Mouse (Mus musculus) intestine, embryonic 15.5 days (tissue): ENCODE measurements around the gene Nfic. TPM values are rescaled to one million over a fixed set of nuclear protein-coding genes. Genes with fewer than 3 reads are reported as not detected.
A peak's percentile ranks its signal among the peaks of the same experiment; 100 is the strongest.

Experiments
- ATAC-seq: fragments of 200-750 bp; cut with Nextera tagmentation; 2 replicates; pipeline ENCODE4 v1.8.0; 2017; ENCODE audit warnings: moderate TSS enrichment, moderate library complexity
- H3K27ac ChIP-seq: fragments of 300-500 bp; sonication (generic); 2 replicates; pipeline ENCODE4 v1.5.1; 2015; ENCODE audit warnings: mild to moderate bottlenecking, inconsistent platforms
- H3K27me3 ChIP-seq: fragments of 300-500 bp; sonication (generic); replicated peaks from 2 replicates; pipeline ENCODE4 v1.6.1; 2015; ENCODE audit warnings: inconsistent platforms
- H3K36me3 ChIP-seq: fragments of 300-500 bp; sonication (generic); 2 replicates; pipeline ENCODE4 v1.6.1; 2015; ENCODE audit warnings: inconsistent platforms
- H3K4me1 ChIP-seq: fragments of 300-500 bp; sonication (generic); replicated peaks from 2 replicates; pipeline ENCODE4 v1.6.1; 2015; ENCODE audit warnings: inconsistent platforms
- H3K4me2 ChIP-seq: fragments of 300-500 bp; sonication (generic); replicated peaks from 2 replicates; pipeline ENCODE4 v1.6.1; 2015; ENCODE audit warnings: mild to moderate bottlenecking, inconsistent platforms
- H3K4me3 ChIP-seq: fragments of 300-500 bp; sonication (generic); replicated peaks from 2 replicates; pipeline ENCODE4 v1.5.1; 2015; ENCODE audit warnings: inconsistent platforms
- H3K9ac ChIP-seq: fragments of 300-500 bp; sonication (generic); 2 replicates; pipeline ENCODE4 v1.6.1; 2015; ENCODE audit warnings: inconsistent platforms
- H3K9me3 ChIP-seq: fragments of 300-500 bp; sonication (generic); 2 replicates; pipeline ENCODE4 v1.6.1; 2016; ENCODE audit warnings: inconsistent platforms
- WGBS: fragments of 180-500 bp; shearing (Covaris S2); methylation state at CpG from one replicate; pipeline ENCODE4 v1.1.7; 2015; 5-methylcytosine and 5-hydroxymethylcytosine counted together
- polyA plus RNA-seq: library from polyadenylated mRNA; unstranded; fragments of >200 nt; fragmentation: Nextera tagmentation; extraction: Ambion mirVana; gene quantifications from 2 replicates; pipeline ENCODE4 v1.2.1, GENCODE M21; 2015

The Nfic gene
- polyA plus RNA-seq, 1 experiment from 2014 or later = 52.8 TPM

DNA sequence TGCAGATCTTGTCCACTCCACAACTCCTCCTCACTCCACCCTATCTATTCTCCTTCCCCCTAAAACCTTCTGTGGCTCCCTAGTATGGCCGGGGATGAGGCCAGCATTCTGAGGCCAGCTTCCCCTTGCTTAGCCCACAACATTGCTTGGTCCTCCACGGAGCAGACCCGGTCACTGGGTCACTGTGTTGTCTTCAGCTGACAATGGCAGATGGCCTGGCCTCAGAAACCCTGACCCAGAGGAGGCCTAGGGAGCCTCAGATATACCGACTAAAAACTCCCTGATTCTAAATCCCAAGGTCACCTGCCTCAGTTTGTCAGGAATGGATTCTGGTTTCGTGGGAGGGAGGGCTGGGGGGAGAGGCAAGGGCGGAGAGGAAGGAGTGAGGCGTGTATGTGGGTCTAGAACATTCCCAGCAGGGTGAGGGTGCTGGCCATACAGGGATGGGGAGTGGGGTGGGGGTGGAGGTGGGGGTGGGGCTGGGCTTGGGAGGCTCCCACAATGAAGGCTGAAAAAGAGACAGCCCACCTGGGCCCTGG is 53.1 kb downstream of the Nfic start:
- Histone ChIP-seq H3K4me3 (no peak overlapping the region), H3K9ac (no peak overlapping the region)
- no peak for ATAC-seq

DNA sequence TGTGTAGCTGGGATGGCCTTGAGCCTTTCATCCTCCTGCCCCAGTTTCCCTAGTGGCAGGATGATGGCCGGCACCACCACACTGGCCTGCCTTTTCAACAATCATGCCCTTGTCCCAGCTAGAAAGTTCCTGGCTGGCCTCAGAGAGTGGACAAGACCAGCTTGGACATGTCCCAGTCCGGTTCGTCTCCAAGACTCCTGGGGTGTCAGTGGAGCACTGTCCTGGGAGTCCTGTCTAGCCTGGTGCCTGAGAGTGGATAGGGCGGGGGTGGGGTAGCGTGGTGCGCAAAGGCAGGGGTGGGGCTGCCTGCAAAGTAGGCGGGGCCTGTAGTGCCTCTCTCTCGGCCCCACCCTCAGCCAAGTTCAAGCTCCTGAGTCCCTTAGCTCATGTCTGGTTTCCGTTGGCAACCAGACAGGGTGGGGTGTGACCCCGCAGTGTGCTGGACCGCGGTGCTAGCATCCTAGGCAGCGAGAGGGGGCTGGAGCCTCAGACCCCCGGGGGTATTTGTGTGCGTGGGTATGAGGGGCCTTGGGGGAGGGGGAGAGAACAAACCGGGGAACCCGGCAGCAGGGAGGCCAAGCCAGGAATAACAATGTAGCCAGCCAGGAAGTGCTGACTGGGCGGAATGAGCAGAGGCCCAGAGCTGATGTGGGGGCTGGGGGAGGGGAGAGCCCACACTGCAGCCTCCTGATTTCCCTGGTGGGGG is 53.8 kb downstream of the Nfic start:
- H3K9ac ChIP-seq = no peak overlapping the region
- ATAC-seq = peak; percentile 78
- peaks cover 24% of the 10 kb centered on the region for H3K36me3 ChIP-seq
- no peaks in the 10 kb centered on the region for H3K27me3 ChIP-seq
- peak overlapping the region; percentile 22; the same call in 1 of the 2 replicates for H3K4me3 ChIP-seq
- H3K27ac ChIP-seq = peak overlapping the region; percentile 82
- H3K4me2 ChIP-seq = peak overlapping the region; percentile 51
- peaks cover 45% of the 10 kb centered on the region for H3K4me1 ChIP-seq
- WGBS = 9% methylated on average over 18 of the region's 18 CpGs
- no peaks in the 10 kb centered on the region for H3K9me3 ChIP-seq

More for the DNA sequence above, 53.1 kb downstream of the Nfic start:
- peaks cover 51% of the 10 kb centered on the region for H3K4me1 ChIP-seq
- no peaks in the 10 kb centered on the region for H3K27me3 ChIP-seq
- peak overlapping the region; percentile 82 for H3K27ac ChIP-seq
- peak overlapping the region; percentile 51 for H3K4me2 ChIP-seq
- H3K9me3 ChIP-seq = no peaks in the 10 kb centered on the region
- peaks cover 24% of the 10 kb centered on the region for H3K36me3 ChIP-seq
- 37% methylated on average over 7 of the region's 7 CpGs for WGBS

DNA sequence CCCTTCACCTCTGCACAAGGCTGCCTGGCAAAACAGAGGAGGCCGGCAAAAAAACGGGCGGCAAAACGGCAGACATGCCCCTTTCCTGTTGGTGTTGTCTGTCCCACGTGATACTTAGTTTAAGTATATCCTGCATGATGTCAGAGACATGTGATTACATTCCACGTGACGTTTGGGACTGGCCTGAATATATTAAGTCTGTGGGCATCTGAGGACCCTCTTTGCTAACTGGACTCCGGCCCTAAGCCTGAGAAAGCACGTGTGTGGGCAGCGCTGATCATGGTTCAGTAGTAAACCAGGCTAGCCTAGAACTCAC is 54.3 kb downstream of the Nfic start:
- peak; percentile 1; the same call in 1 of the 2 replicates for ATAC-seq
- Histone ChIP-seq H3K27me3 (no peaks in the 10 kb centered on the region), H3K4me1 (peaks cover 42% of the 10 kb centered on the region), H3K9me3 (no peaks in the 10 kb centered on the region), H3K4me3 (no peak overlapping the region), H3K27ac (peak overlapping the region; percentile 82), H3K36me3 (peaks cover 23% of the 10 kb centered on the region), H3K9ac (no peak overlapping the region), H3K4me2 (0 out of 2 replicates have a peak overlapping the region, but pooled peaks have one; percentile 51)
- 40% methylated on average over 10 of the region's 10 CpGs for WGBS

DNA sequence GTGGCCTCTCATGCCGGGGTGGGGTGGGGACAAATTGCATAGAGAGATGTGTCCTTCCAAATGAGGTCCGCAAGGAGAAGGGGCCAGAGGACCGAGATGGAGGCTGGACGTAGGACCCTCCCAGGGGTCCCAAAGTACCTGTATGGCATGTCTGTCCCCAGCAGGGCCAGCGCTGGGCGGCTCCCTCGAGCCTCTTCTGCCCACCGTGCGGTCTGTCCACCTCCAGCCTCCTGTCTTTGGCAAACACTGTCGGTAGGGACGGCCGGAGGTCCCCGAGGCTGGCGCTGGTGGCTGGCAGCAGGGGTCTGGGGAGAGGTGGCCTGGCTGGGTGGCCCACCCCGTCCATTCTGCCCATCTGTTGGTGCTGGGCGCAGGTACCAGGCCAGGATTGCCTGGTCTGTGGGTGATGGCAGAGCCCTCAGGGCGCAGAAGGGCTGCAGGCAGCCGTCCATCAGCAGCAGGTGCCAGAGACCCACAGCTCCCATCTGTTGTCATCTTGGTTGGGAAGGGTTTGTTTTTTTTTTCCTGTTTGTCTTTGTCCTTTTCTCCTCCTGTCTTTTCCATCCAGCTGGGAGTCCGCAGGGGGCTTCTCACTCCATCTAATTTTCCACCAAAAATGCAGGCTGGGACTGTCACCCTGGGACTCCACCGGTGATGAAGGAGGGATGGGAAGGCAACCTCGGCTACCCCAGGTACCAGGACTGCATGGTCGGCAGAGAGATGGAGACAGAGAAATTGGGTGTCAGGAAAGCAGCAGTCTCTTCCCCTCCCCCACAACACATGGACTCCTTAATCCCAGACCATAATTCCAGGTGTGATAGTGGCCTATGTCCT is 54.8 kb downstream of the Nfic start:
- no peak overlapping the region for H3K4me2 ChIP-seq
- 0 out of 2 replicates have a peak overlapping the region, but pooled peaks have one; percentile 82 for H3K27ac ChIP-seq
- ATAC-seq = no peak
- H3K27me3 ChIP-seq = no peaks in the 10 kb centered on the region
- no peaks in the 10 kb centered on the region for H3K9me3 ChIP-seq
- H3K36me3 ChIP-seq = peaks cover 18% of the 10 kb centered on the region
- H3K9ac ChIP-seq = no peak overlapping the region
- peaks cover 37% of the 10 kb centered on the region for H3K4me1 ChIP-seq
- WGBS = 66% methylated on average over 22 of the region's 22 CpGs
- no peak overlapping the region for H3K4me3 ChIP-seq

DNA sequence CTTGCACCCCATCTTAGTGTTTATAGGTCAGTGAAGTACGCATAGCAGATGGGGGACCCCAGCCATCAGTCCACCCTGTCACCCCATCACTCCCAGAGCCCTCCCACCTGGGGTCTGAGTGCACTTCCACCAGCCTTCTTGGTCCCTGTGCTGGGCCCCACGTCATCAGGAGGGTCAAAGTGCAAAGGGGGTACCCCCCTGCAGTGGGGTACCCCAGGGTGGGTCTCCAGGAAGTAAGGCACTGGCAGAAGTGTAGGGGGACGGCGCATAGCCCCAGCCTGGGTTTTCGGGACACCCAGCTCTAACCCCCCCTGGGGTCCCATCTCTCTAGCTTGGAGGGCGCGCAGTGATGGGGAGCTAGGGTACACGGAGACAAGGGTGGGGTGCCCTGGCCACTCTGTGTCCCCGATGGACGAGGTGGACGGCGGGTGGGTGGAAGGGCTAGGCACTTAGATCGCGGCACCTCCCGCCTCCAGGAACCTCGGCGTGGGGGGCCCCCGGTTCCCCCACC is 55.6 kb downstream of the Nfic start:
- Histone ChIP-seq H3K4me3 (no peak overlapping the region), H3K36me3 (peaks cover 16% of the 10 kb centered on the region), H3K27ac (no peak overlapping the region), H3K9ac (no peak overlapping the region), H3K9me3 (no peaks in the 10 kb centered on the region), H3K27me3 (no peaks in the 10 kb centered on the region), H3K4me1 (peaks cover 37% of the 10 kb centered on the region), H3K4me2 (no peak overlapping the region)
- 81% methylated on average over 18 of the region's 18 CpGs for WGBS
- ATAC-seq = no peak

DNA sequence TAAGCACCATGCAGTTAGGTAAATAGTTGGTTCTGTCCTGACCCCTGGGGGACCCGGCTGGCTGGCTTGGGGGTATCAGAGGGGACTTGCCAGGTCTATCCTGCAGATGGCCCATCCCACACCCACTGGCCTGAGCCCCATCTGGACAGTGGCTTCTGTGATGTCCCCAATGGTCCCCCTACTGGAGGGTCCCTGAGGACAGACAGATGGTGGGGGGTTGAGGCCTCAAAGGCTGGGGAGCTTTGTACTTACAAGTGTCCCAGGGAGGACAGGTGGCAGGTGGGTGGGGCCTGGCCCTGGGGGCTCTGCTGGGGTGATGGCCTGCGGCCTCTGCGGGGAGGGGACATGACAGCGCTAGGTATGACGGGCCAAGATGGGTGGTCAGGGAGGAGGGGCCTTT is 56.1 kb downstream of the Nfic start:
- no peak overlapping the region for H3K27ac ChIP-seq
- H3K36me3 ChIP-seq = peaks cover 13% of the 10 kb centered on the region
- H3K9me3 ChIP-seq = no peaks in the 10 kb centered on the region
- 72% methylated on average over 5 of the region's 5 CpGs for WGBS
- no peaks in the 10 kb centered on the region for H3K27me3 ChIP-seq
- no peak overlapping the region for H3K4me3 ChIP-seq
- no peak for ATAC-seq
- no peak overlapping the region for H3K9ac ChIP-seq
- H3K4me2 ChIP-seq = no peak overlapping the region
- H3K4me1 ChIP-seq = peaks cover 36% of the 10 kb centered on the region

DNA sequence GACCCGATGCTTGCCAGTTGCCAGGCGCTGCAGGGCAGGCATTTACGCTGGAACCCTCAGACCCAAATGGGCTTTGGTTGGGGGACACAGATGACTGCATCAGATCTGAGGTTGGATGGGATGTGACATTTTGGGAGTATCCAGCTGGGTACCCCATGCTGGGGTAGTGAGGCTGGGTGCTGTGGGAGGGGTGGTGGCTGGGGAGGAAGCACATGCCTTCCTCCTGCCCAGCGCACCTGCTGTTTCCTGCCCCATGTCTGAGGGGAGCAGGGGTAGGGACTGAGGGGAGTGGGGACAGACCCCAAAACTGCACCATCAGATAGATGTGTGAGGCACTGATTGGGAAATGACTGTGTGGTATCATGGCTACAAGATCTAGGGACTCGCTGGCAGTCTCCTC is 58.7 kb downstream of the Nfic start:
- Histone ChIP-seq H3K4me1 (peaks cover 26% of the 10 kb centered on the region), H3K36me3 (peaks cover 13% of the 10 kb centered on the region), H3K27me3 (no peaks in the 10 kb centered on the region), H3K9ac (no peak overlapping the region), H3K4me3 (no peak overlapping the region), H3K27ac (no peak overlapping the region), H3K9me3 (no peaks in the 10 kb centered on the region), H3K4me2 (no peak overlapping the region)
- ATAC-seq = no peak
- WGBS = 85% methylated on average over 5 of the region's 5 CpGs

DNA sequence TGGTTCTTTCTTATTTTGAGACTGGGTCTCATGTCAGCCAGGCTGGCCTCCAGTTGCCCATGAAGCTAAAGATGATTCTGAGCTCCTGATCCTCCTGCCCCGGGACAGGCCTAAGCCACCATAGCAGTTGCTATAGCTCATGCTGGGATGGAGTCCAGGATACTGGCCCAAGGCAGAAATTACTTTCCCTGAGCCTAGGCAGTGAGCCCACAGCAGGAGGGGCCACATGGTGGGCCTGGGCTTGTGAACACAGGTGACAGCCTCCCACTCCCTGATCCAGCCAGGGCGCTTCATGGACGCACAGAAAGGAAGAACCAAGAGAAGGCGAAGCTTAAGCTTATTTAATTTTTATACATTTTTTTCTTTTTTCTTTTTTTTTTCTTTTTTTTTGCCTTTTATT is 59.6 kb downstream of the Nfic start:
- no peak for ATAC-seq
- WGBS = 88% methylated on average over 4 of the region's 4 CpGs
- Histone ChIP-seq H3K27me3 (no peaks in the 10 kb centered on the region), H3K9ac (no peak overlapping the region), H3K4me2 (no peak overlapping the region), H3K36me3 (peaks cover 13% of the 10 kb centered on the region), H3K4me1 (peaks cover 18% of the 10 kb centered on the region), H3K4me3 (no peak overlapping the region), H3K27ac (no peak overlapping the region), H3K9me3 (no peaks in the 10 kb centered on the region)

DNA sequence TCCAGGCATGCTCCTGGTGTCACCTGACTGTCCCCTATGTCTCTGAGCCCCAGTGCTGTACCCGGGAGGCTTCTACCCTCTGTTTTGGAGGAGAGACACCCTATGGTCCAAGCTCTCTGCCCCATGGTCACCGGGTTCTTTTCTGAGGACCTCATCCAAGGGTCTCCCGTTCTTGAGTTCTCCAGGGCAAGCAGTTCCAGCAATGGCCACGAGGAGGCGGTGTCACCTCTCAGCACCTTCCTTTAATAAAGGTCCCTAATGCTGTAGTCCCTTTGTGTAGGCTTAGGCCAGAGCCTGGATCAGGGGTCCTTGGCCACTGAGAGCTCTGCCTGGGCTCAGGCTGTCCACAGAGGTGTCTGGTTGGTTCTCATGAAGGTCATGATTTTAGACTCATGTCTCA is 60.3 kb downstream of the Nfic start:
- peaks cover 8% of the 10 kb centered on the region for H3K36me3 ChIP-seq
- 24% methylated on average over 5 of the region's 5 CpGs for WGBS
- no peak overlapping the region for H3K27ac ChIP-seq
- peaks cover 18% of the 10 kb centered on the region for H3K4me1 ChIP-seq
- no peak for ATAC-seq
- no peaks in the 10 kb centered on the region for H3K27me3 ChIP-seq
- H3K4me2 ChIP-seq = 0 out of 2 replicates have a peak overlapping the region, but pooled peaks have one; percentile 18
- no peaks in the 10 kb centered on the region for H3K9me3 ChIP-seq
- H3K9ac ChIP-seq = no peak overlapping the region
- H3K4me3 ChIP-seq = no peak overlapping the region

DNA sequence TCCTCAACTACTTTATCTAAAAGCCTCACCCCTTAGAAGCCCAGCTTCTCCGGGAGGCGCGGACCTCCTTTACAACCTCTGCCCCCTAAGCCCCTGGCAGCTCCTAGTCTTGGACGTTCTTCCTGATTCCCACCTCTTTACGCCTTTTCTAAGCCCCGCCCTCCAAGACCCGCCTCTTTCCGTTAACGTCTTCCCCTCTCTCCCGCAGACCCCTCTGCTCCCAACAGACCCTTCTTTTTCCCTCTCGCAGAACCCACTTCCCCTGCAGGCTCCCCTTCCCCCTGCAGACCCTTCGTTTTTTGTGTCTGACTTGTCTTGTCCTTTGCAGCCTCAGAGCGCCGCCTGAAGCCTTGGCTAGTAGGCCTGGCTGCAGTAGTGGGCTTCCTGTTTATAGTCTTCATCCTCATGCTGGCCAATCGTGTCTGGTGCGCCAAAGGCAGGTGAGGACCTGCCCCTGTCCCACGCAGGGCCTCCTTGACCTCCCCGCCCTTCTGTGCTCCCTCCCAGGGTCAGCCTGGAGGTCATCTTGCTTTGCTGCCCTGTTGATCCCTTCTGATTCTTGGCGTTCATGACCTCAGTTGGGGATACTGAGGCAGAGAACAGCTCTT is 61.9 kb downstream of the Nfic start:
- WGBS = 1% methylated on average over 19 of the region's 19 CpGs
- peak overlapping the region; percentile 74 for H3K4me2 ChIP-seq
- 0 out of 2 replicates have a peak, but pooled peaks cover under 1% of the 10 kb centered on the region for H3K36me3 ChIP-seq
- H3K9ac ChIP-seq = peak overlapping the region; percentile 40
- H3K9me3 ChIP-seq = no peaks in the 10 kb centered on the region
- H3K4me3 ChIP-seq = peak overlapping the region; percentile 46
- H3K4me1 ChIP-seq = peaks cover 23% of the 10 kb centered on the region
- peak; percentile 41 for ATAC-seq
- no peaks in the 10 kb centered on the region for H3K27me3 ChIP-seq
- peak overlapping the region; percentile 84 for H3K27ac ChIP-seq

DNA sequence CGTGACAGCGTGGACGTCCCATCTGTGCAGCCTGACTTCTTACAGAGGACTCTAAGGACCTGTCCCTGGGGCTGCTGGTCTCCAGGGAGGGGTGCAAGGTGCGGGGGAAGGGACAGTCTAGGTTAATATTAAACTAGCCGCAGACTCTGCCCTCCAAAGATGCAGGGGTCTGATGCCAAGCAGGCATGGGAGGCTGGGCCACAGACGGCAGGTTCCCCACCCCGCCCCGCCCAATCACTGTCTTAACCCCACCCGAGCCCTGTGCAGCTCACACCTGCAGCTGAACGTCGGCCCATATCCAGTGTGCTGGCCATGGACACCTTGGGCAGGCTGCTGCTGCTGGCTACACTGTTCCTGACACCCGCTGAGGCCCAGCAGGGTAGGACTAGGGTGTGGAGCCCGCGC is 62.7 kb downstream of the Nfic start, which contains the start of gene Smim24:
Gene Smim24 (plus strand): TSS at position 271 of the 405 bp plus-strand sequence.
- Histone ChIP-seq H3K27ac (peak within 1 kb of the TSS; percentile 84), H3K36me3 (peaks cover 9% of the 10 kb centered on the region), H3K4me1 (peaks cover 20% of the 10 kb centered on the region), H3K4me2 (peak within 1 kb of the TSS; percentile 74), H3K9me3 (no peaks in the 10 kb centered on the region), H3K9ac (peak within 1 kb of the TSS; percentile 40), H3K27me3 (no peaks in the 10 kb centered on the region), H3K4me3 (peak within 1 kb of the TSS; percentile 46)
- peak; percentile 86 for ATAC-seq
- WGBS = 44% methylated on average over 14 of the region's 14 CpGs

DNA sequence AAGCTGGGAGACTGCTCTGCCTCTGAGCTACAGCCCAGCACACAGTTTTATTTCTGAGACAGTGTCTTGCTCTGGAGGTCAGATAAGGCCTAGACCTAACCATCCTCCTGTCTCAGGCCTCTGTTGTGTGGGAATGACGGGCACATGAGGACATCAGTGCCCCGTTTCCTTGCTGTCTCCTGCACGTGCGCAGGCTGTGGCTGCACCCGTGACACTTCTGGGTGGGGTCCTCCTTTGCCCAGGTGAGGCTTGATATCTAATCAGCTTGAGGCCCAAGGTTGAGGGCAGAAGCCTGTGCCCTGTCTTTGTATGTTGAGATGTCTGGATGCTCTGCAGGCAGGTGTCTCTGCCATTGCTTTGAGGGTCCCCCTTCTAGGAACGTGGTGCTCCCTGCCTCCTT is 63.2 kb downstream of the Nfic start:
- ATAC-seq = peak; percentile 78
- WGBS = 65% methylated on average over 6 of the region's 6 CpGs
- H3K27ac ChIP-seq = peak overlapping the region; percentile 84
- H3K27me3 ChIP-seq = no peaks in the 10 kb centered on the region
- no peak overlapping the region for H3K4me3 ChIP-seq
- H3K4me2 ChIP-seq = peak overlapping the region; percentile 74
- H3K9ac ChIP-seq = peak overlapping the region; percentile 26; the same call in 1 of the 2 replicates
- H3K4me1 ChIP-seq = peaks cover 20% of the 10 kb centered on the region
- peaks cover 14% of the 10 kb centered on the region for H3K36me3 ChIP-seq
- no peaks in the 10 kb centered on the region for H3K9me3 ChIP-seq
